Mouse (Mus musculus) E14TG2a.4 (cell line): Measurements from ENCODE around the gene Slc12a6.
A peak's percentile ranks its signal among the peaks of the same experiment; 100 is the strongest.

ENCODE experiments used
- H3K27me3 ChIP-seq: 2 replicates; pipeline ENCODE4 v1.6.1; 2014; ENCODE audit warnings: low read length, control low read depth; ENCODE audit not compliant: insufficient read depth
- H3K36me3 ChIP-seq: 2 replicates; pipeline ENCODE4 v1.6.1; 2014; ENCODE audit warnings: low read length, control low read depth; ENCODE audit not compliant: insufficient read depth
- H3K4me1 ChIP-seq: replicated peaks from 2 replicates; pipeline ENCODE4 v1.6.1; 2014; ENCODE audit warnings: low read depth, low read length, control low read depth
- H3K4me3 ChIP-seq: replicated peaks from 2 replicates; pipeline ENCODE4 v1.5.1; 2014; ENCODE audit warnings: mild to moderate bottlenecking, low read length
- H3K9me3 ChIP-seq: 2 replicates; pipeline ENCODE4 v1.6.1; 2014; ENCODE audit warnings: low read length, control low read depth
- CTCF ChIP-seq: conservative IDR thresholded peaks from 2 replicates; pipeline ENCODE4 v1.5.1; 2014; ENCODE audit warnings: low read length
- NANOG ChIP-seq: IDR thresholded peaks from 2 replicates; pipeline ENCODE4 v1.6.1; 2014; ENCODE audit warnings: borderline replicate concordance, low read length, mixed read lengths
- POU5F1 ChIP-seq: IDR thresholded peaks from 2 replicates; pipeline ENCODE4 v1.6.1; 2014; ENCODE audit warnings: low read length, borderline replicate concordance

The Slc12a6 gene

DNA sequence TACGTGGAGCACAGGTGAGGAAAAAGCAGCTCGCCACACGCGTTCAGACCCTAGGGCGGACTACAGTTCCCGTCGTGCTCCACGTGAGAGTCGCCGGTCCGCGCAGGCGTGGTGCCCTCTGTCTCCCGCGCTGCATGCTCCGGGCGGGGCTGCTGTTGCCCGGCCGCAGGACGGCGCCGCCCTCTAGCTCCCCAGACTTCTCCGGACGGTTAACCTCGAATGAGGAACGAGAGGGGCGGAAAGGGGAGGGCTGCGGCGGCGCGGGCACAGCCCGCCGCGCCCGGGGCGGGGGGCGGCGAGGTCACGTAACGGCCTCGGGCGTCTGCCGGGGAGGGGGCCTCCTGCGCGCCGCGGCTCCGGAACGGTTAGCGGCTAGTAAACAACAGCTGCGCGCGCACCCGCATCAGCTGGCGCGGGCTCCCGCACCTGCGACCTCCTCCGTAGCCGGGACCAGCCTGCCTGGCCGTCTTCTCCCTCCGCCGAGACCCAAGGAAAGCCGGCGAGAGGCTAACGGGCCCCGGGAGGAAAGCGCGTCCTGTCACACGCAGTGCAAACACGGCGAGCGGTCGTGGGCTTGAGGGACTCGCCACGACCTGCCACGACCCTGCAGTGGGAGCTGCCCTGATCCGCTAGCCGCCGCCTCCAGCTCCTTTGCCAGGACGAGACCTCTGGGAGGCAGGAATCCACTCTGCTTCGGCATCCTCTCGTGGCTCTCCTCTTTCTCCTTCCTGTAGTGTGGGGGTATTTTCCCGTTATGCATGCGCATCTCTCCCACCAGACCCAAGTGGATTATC lies at the start of gene Slc12a6:
TSS of gene Slc12a6 (plus strand) at position 378 of the 794 bp plus-strand sequence.
- peaks cover 45% of the 10 kb centered on the region for H3K4me1 ChIP-seq
- TF ChIP-seq NANOG: no peak
- TF ChIP-seq CTCF: no peak
- peaks cover 25% of the 10 kb centered on the region for H3K36me3 ChIP-seq
- peak within 1 kb of the TSS; percentile 90 for H3K4me3 ChIP-seq
- H3K27me3 ChIP-seq: no peaks in the 10 kb centered on the region
- no peaks in the 10 kb centered on the region for H3K9me3 ChIP-seq

DNA sequence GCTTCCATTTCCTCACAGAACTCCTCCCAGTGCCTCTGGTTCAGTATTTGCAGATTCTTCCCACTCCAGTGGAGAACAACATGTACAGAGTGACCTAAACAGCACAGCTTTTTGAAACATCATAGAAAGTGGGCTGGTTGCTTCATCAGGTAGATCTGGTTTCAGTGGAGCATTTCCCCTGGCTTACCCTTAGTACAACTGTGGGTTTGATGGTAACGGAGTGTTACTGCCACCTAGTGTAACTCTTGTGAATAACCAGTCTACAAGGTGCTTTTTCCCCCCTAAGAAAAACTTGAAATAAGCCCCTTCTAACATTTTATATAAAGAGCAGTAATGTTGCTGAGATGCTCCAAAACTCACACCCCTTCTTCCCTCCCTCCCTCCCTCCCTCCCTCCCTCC lies 49.6 kb upstream of the Slc12a6 start:
- H3K9me3 ChIP-seq: peaks cover 13% of the 10 kb centered on the region
- H3K36me3 ChIP-seq: no peaks in the 10 kb centered on the region
- no peaks in the 10 kb centered on the region for H3K4me1 ChIP-seq
- H3K27me3 ChIP-seq: no peaks in the 10 kb centered on the region
- no peak overlapping the region for H3K4me3 ChIP-seq
- TF ChIP-seq POU5F1: no peak
- TF ChIP-seq CTCF: peak; percentile 65
- no peak for TF ChIP-seq NANOG

DNA sequence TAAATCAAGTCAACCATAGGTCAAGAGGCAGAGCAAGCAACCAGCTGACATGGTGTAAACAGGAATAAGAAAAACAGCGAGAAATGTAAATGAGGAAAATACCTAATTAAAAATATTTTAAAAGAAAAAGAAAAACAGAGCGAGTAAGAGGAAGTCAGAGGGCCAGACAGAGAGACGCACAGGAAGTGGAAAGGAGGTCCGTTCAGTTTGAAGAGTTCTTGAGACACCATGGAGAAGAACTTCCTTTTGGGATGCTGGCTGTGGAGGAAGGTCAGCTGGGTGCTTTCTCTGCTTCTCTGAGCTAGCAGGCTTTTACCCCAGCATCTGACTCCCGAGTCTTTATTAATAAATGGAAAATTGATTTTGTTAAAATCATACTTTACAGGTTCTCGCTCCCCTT lies 48.0 kb upstream of the Slc12a6 start:
- H3K4me3 ChIP-seq: no peak overlapping the region
- no peaks in the 10 kb centered on the region; the same call in 1 of the 2 replicates for H3K9me3 ChIP-seq
- H3K36me3 ChIP-seq: no peaks in the 10 kb centered on the region
- TF ChIP-seq POU5F1: no peak
- no peak for TF ChIP-seq CTCF
- no peak for TF ChIP-seq NANOG
- H3K27me3 ChIP-seq: no peaks in the 10 kb centered on the region
- no peaks in the 10 kb centered on the region for H3K4me1 ChIP-seq

DNA sequence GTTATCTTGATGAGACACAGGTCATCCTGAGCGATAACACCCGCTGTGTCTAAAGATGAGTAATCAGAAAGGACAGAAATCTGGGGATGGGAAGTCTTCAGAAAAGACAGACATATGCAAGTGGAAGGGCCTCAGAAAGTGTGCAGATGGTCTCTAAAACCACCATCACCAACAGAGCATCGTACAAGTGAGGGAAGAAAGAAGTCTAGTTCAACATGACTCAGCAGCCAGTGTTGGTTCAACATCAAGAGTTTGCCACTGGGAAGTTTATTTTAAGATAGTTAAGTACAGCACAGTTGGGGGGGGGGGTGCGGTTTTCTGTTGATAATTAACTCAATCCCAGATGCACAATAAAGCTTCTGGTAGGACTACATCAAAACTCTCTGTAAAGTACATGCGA lies 44.7 kb upstream of the Slc12a6 start:
- TF ChIP-seq POU5F1: no peak
- no peak for TF ChIP-seq NANOG
- no peak for TF ChIP-seq CTCF
- Histone ChIP-seq H3K9me3 (no peaks in the 10 kb centered on the region; the same call in 1 of the 2 replicates), H3K36me3 (no peaks in the 10 kb centered on the region), H3K4me3 (no peak overlapping the region), H3K4me1 (peaks cover 5% of the 10 kb centered on the region), H3K27me3 (no peaks in the 10 kb centered on the region)

DNA sequence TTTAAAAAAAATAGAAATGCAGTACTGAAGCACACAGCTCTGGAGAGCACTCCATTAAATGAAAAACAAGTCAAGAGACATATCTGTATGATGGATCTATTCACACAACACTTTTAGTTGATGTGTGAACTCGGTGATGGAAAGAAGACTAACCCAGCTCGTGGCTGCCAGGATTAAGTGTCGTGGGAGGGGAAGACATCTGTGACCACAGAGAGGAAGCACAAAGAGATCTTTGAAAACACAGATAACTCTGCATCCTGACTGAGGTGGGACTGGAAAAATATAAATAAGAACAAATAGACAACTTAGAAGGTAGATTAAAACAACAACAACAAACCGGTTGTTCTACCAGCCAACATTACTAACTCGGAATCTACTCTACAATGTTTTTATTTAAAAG lies 43.0 kb upstream of the Slc12a6 start:
- Histone ChIP-seq H3K4me3 (no peak overlapping the region), H3K4me1 (peaks cover 5% of the 10 kb centered on the region), H3K27me3 (no peaks in the 10 kb centered on the region), H3K9me3 (no peaks in the 10 kb centered on the region; the same call in 1 of the 2 replicates), H3K36me3 (no peaks in the 10 kb centered on the region)
- TF ChIP-seq POU5F1 (no peak), NANOG (no peak), CTCF (no peak)

DNA sequence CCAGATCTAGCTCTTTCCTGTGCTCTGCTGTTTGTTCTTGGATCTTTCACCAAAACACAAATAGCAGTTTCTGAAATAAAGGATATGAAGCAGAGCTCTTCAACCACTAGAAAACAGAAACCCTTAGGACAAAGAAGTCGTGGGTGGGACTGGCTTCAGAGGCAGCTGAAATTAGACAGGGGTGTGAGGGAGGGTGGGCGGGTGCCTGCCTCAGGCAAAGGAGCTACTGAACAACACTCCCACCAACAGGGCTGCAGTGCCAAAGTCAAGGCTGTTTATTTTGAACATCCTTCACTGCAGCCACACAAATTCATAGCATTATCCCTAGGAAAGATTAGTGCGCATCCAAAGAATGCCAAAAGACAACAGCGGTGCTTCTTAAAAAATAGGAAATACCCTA lies 41.3 kb upstream of the Slc12a6 start:
- Histone ChIP-seq H3K36me3 (no peaks in the 10 kb centered on the region), H3K4me3 (no peak overlapping the region), H3K27me3 (no peaks in the 10 kb centered on the region), H3K4me1 (peaks cover 5% of the 10 kb centered on the region), H3K9me3 (no peaks in the 10 kb centered on the region; the same call in 1 of the 2 replicates)
- no peak for TF ChIP-seq NANOG
- no peak for TF ChIP-seq POU5F1
- TF ChIP-seq CTCF: no peak

DNA sequence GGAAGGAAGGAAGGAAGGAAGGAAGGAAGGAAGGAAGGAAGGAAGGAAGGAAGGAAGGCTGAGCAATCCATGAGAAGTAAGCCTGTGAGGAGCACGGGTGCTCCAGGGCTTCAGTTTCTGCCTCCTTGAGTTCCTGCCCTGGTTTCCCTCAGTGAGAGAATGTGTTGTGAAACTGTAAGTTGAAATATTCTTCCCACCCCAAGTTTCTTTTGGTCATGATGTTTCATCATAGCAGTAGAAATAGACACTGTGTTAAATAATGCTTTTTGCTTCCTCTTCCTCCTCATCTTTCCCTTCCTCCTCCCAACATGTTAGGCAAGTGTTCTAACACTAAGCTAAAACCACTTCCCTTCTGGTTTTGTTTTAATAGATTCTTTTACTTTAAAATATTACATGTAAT lies 33.0 kb upstream of the Slc12a6 start:
- Histone ChIP-seq H3K4me1 (no peaks in the 10 kb centered on the region), H3K36me3 (no peaks in the 10 kb centered on the region)
- TF ChIP-seq POU5F1 (no peak), CTCF (no peak), NANOG (no peak)

DNA sequence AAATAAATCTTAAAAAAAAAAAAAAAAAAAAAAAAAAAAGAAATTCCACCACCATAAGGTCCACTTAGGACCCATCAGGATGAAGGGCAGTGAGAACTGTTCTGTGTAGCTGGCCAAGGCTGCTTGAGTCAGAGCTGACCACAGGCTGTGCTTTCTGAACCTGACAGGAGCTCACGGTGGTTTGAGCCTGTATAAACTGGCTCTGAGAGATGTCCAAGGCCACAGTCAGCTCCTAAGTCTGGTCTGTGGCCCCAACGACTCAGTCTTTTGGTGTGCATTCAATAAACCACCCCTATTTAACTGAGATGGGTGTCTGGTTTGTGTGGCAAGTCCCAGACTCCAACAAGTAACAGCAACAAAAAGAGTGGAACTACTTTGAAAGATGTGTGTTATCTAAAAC lies 29.0 kb upstream of the Slc12a6 start:
- Histone ChIP-seq H3K9me3 (no peaks in the 10 kb centered on the region), H3K4me3 (no peak overlapping the region), H3K27me3 (peaks cover 28% of the 10 kb centered on the region), H3K36me3 (no peaks in the 10 kb centered on the region), H3K4me1 (peaks cover 25% of the 10 kb centered on the region)
- no peak for TF ChIP-seq CTCF

More for the DNA sequence above, 33.0 kb upstream of the Slc12a6 start:
- no peaks in the 10 kb centered on the region for H3K27me3 ChIP-seq
- H3K4me3 ChIP-seq: no peak overlapping the region
- H3K9me3 ChIP-seq: no peaks in the 10 kb centered on the region

DNA sequence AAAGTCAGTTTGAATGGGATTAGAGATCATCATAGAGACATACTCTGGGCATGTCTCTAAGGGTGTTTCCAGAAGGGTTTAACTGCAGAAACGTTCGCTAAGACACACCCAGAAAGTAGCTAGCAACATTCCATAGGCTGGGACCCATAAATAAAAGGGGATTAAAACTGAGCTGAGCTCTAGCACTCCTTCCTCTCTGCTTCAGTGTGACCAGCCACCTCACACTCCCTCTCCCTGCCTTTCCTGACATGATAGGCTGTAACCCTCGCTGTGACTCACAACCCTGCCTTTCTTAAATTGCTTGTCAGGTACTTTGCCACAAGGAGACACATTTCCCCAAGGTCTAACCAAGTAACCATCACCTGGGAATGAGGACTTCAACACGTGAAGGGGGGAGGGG lies 27.6 kb upstream of the Slc12a6 start:
- Histone ChIP-seq H3K36me3 (0 out of 2 replicates have a peak, but pooled peaks cover 2% of the 10 kb centered on the region), H3K9me3 (no peaks in the 10 kb centered on the region), H3K4me1 (peaks cover 39% of the 10 kb centered on the region), H3K4me3 (no peak overlapping the region), H3K27me3 (peaks cover 41% of the 10 kb centered on the region)
- TF ChIP-seq POU5F1: no peak
- no peak for TF ChIP-seq NANOG
- no peak for TF ChIP-seq CTCF
